Mouse (Mus musculus) heart, adult 9 months (tissue): ENCODE results near the gene Upf2.

Experiments
- DNase-seq, 2 experiments: peaks; one replicate each; pipeline ENCODE4 v3.0.0; 2022; ENCODE audit warnings: low spot score in 2 of 2

Upf2 gene

DNA sequence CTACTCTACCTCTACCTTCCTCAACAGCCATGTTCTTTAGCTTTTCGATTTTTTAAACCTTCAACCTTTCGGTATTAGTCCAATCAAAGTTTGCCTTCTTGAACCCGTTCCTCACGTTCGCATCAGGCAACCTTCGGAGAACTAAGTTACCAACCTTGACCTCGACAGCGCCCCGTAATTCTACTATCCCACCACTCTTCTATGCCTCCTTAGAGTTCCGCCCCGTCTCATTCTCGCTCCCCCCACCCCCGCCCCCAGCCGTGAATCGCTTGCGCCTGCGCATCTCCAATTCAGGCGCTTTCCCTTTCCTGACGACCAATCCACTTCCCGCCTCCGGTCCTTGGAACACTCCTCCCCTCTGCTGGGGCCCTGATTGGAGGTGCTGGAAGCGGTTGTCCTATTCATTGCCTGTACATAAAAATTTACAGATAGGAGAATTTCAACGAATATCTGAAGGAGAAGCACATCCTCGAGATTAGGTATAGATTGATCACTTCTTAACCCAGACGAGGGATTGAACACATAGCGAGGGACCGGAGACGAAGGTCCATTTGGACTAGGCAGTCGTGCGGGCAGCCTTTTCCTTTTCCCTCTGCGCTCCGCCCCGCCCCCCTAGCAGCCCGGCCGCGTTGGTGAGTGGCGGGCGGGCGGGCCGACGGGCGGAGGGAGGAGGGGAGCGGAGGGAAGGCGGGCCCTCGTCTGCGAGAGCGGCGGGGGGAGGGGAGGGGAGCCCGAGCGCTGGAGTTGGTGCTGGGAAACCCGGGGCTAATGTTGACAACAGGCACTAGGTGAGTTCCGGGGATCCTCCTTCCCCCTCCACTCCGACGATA, at the start of gene Upf2:
Gene Upf2, plus strand, starts transcription at position 704 of the 830 bp plus-strand sequence.
- peak; percentile 96 for DNase-seq

DNA sequence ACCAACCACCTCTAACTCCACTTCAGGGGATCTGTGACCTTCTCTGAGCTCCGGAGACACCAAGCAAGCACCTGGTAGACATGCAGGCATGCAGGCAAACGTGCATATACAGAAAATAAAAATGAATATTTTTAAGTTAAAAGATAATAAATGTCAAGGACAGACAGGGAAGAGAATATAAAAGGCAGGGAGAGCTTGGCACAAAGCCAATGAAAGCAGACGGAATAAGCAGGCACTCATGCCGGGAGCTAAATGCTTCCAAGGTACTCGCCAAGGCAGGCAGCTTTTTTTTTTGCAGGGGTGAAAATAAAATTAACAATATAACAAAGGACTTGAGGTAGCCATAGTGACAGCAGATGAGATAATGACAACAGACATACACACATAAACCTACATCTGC, 45.2 kb upstream of the Upf2 start:
- no peak for DNase-seq

DNA sequence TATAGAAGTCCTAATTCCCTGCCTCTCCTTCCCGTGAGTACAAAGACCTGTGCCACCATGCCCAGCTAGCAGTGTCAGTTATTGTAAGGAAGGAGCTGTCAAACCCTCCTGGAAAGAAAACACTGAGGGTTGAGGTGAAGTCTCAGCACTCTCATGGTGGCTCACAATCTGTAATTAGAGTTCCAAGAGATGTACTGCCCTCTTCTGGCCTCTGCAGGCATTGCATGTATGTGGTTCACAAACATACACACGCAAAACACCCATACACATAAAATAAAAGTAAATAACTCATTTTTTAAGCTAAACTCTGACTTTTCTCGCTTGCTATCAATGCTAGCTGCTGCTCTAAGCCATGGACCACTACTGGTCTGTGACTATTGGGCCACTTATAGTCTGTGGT, 44.6 kb upstream of the Upf2 start:
- peak in 1 of 2 experiments; percentile 14 for DNase-seq

DNA sequence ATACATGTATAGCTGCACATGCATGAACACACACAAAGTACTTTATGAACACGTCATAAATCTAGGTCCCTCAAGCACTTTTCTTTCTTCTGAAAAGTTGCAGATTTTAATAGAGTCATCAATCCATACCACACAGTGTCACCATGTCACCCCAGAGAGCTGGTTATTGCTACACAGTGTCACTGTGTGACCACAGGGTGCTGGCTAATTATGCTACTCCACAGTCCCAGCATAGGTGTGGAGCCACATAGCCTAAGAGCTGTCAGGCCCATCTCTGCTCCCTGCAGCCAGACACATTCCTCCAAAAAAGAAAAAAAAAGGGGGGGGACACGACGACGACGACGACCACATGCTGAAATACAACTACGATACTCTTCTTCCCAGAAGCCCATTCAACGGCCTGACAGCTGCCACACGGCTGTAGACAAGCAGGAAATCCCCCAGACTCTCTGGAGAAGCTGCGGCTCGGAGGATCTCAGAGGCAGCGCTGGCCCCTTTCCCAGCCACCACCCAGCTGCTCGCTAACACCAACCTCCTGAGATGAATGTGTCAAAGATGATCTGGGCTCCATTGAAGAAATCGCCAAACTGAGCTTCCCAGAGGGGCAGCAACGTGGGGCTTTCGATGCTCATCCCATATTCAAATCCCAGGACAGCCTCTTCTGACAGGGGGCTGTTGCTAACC, 39.8 kb upstream of the Upf2 start:
- no peak for DNase-seq

DNA sequence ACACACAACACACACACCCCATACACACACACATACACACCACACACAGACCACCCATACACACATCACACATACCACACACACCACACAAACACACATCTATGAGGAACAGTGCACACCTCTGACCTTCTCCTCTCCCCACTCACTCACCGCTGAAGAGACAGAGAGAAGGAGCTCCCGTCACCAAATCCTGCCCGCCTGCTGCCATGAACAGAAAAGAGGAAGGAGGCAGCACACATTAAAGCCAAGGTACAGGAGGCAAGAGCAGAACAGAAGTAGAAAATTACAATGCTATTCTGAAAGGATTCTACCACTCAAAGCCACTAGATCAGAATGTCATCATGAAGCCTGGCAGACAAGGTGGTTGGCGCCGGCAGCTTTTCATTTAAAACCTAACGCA, 28.4 kb upstream of the Upf2 start:
- no peak for DNase-seq

DNA sequence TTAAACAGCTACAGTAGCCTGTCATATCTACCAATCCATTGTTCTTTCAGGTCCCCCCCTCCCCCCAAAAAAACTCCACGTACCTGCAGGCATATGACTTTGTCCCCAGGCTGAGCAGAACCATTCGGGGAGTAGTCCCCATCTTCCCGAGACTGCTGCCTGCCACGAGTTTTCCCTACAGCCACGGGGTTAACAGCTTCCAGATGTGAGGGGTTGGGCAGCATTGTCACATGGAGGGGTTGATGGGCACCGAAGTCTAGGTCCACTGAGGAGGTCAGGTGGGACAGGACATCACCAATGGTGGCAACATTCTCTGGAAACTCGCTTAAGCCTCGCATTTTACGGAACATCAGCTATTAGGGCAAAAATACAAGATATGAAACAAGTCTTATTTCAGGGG, 27.5 kb upstream of the Upf2 start:
- DNase-seq, result no peak

DNA sequence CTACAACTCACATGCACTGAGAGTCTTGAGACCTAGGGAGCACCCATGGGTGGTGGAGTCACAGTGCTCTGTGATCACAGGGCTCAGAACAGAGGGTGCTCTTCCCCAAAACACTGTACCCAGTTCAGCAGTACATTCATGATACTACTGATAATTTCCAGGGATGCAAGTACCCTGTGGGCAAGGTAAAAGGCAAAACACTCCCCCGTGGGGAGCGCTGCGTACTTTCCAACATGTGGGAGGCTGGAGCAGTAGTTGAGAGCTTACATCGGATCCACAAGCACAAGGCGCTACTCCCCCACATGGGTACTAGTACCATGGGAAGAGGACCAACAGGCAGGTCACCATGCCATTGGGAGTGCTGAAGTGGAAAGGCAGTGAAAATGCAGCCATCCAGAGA, 23.8 kb upstream of the Upf2 start:
- no peak for DNase-seq

DNA sequence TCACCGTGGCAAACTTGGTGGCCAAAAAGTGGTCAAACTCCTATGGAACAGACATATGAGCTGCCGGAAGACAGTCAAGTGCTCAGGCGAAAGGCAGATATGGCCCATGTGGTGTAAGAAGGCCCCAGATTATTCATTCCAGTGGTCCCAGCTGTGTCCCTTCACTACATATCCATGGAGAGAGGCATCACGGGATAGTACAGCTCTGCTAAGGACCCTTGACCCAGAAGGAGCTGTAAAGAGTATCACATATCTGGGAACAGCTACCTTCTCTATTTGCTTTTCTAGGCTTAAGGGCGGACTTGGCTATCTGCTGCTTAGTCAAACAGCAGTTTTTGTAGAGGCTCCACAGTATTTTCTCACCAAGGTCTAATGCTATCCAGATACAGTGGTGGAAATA, 21.5 kb upstream of the Upf2 start:
- no peak for DNase-seq

DNA sequence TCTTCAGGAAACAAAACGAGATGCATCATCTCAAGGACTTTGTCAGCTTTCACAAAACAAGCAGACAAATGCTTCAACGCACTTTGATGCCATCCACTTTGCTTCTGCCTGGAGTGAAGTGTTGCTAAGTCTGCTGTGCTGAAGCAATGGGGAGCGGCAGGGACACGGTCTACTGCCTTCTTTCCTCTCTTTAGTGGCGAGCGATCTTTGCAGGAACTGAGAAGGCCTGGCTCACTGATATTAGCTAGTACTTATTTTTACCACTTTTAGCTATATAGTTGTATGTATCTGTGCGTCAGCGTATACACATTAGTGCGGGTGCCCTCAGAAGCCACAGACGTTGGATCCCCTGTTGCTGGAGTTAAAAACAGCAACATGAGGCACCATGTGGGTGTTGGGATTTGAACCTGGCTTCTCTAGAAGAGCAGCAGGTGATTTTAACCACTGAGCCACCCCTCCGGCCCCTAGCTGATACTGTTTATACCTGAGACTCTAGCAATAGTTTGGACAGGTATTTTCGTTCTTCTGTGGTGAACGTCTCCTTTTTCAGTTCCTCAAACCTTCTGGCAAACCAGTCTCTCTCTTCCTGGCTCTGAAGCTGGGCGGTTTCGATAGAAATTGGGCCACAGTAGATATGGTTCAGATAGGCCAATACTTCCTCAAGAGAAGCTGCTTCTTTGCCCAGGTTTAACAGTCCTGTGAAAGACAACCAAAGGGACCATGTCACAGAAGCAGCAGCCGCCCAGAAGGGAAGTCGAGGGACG, 20.8 kb upstream of the Upf2 start:
- DNase-seq, result no peak

DNA sequence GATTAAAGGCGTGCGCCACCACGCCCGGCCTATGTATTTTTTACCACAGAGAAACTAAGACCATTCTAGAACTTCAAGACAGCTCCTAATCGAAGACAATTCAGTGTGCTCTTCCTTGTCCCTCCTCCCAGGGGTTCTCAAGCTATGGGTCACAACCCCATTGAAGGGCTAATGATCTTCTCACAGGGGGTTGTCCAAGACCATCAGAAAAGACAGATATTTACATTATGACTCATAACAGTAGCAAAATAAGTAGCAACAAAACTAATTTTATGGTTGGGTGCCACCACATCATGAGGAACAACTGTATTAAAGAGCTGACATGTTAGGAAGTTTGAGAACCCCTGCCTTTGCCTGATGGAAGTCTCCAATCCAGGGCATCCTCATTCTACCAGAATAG, 19.3 kb upstream of the Upf2 start:
- no peak for DNase-seq

DNA sequence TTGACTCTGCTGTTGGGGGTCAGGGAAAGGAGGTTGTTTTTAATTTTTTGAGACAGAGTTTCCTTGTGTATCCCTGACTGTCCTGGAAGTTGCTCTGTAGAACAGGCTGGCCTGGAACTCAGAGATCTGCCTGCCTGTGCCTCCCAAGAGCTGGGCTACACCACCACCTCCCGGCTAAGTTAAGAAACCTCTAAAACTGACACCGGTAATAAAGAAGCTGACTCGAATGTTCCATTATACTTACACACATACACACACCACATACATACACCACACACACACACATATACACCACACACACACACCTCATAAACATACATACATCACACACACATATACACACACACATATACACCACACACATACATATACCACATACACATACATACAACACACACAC, 16.3 kb upstream of the Upf2 start:
- DNase-seq, result no peak

DNA sequence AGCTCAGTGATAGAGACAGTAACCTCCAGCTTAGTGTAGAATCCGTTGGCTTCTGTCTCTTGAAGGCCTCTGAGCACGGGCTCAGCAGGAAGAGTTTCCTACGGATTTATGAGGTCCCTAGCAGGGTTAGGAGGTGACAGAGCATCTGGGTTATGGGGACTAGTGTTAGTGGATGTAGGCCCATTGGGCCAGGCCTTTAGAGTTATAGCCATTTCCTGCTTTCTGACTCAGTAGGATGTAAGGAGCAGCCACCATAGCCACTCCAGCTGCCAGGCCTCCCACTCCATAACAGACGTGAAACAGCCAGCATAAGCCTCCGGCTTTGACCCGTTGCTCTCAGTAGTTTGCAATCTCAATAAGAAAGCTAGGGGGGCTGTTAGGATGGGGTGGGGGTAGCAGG, 15.2 kb upstream of the Upf2 start:
- DNase-seq, result no peak

DNA sequence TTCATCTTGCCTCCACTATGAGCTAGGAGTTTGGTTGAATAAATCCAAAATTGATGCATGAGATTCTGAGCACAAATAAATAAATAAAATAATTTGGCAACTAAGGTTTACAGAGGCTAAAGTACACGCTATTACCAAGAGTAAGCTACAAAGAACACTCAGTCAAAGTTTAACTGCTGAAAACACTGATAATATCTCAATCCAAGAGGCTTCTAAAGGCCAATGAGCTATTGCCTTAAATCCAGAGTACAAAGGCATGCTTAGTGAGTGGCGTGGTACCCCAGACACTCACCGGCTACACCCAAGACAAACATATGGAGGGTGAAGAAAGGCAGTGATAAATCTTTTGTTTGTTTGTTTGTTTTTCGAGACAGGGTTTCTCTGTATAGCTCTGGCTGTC, 14.7 kb upstream of the Upf2 start:
- DNase-seq, result no peak

DNA sequence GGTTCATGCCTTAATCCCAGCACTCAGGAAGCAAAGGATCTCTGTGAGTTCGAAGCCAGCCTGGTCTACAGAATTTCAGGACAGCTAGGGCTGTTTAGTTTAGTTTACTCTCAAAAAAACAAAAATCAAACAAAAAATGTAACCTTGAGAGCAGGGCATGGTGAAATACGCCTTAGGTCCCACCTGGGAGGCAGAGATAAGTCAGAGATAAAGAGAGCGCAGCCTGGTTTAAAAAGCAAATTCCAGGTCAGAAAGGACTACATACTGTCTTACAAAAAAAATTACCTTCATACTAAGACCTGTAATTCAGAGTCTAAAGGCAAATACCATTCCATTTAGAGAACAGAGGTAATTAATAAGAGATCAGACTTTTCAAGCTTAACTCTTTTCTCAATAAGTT, 11.9 kb upstream of the Upf2 start:
- no peak for DNase-seq

DNA sequence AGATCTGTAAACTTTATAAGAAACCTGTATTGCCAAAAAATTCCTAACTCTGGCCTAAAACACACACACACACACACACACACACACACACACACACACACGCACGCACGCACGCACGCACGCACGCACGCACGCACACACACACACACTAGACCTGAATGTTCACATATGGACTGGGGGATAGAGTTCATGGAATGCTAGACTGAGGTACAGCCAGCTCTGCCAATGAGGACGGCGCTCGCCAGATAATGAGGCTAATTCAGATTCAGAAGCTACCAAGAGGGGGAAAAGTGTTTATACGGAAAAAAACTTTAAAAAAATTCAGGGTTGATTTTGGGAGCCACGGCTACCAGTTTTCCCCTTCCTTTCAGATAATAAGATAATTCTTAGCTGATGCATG, 11.4 kb upstream of the Upf2 start:
- no peak for DNase-seq

DNA sequence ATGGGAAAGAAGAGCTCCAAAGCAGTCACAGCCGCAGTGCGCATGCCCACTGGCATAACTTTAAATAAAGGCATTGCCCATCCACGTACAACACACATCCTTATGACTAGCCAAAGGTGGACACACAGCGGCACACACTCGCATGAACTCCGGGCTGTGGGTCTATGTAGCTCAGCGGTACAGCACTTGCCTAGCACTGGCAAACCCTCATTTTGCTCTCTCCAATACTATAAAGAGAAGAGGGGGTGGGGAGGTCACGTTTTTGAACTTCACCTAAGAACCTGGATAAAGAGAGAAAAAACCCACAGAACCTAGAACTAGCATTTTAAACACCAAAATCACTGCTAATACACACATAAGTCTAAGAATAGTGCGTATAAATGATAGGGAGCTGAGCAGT, 10.3 kb upstream of the Upf2 start:
- DNase-seq, result no peak

DNA sequence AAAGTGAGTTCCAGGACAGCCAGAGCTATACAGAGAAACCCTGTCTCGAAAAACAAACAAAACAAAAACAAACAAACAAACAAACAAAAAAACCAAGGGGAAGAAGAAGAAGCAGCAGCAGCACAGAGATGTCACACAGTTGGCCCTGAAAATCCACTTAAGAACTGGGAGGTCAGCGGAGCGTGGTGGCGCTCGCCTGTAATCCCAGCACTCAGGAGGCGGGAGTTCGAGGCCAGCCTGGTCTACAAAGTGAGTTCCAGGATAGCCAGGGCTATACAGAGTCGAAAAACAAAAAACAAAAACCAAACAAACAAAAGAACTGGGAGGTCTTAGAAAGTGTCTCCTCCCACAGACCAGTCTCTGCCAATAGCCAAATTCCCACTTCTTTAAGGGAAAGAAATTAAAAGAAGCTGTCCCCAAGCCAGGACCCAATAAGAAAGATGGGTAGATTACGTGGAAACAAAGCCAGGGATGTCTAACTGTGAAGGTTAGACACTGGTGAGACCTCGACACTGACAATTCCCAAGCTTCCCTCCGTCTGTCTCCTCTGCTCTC, 9.3 kb upstream of the Upf2 start:
- no peak for DNase-seq

DNA sequence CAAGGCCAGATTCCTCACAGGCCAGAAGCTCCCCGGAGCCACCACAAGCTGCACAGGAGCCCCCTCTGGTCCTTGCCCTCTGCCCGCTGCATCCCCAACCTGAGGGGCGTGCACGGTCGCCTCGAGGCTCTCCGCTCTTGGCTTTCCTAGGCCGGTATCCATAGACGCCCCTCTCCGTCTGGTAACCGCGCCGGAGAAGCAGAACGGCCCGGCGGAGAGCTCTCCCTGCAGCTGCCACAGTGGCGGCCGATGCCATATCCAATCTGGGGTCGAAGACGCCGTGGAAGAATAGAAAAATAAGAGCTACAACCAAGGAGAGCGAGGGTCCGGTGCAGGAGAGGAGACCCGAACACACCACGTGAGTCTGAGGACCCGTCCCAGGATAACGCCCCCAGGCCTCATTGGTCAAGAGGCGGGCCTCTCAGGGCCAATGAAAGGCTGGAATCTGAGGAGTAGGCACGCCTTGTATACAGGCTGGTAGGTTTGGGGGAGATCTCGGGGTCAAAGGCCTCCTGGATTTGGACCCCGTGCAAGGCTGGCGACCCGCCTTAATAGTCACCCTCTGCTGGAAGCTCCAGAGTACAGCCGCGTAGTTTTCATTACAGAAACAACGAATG, 8.7 kb upstream of the Upf2 start, which contains the start of gene Dhtkd1:
Gene Dhtkd1, minus strand, starts transcription at position 377 of the 617 bp plus-strand sequence.
- DNase-seq, result peak; percentile 70 to 81

DNA sequence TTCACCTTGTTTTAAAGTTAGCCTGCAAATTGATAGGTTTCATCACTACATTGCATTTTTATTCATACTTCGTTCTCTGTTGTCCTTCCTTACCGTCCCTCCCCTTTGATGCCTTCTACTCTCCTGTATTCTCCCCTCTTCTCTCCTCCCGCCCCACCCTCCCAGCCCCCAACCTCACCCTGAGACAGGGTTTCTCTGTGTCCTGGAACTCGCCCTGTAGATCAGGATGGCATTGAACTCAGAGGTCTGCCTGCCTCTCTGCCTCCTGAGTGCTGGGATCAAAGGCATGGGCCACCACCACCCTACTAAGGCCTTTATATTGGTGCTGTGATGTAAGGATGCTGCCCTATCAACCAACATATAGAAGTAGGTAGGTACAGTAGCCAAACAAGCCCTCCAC, 8.2 kb upstream of the Upf2 start:
- no peak for DNase-seq

DNA sequence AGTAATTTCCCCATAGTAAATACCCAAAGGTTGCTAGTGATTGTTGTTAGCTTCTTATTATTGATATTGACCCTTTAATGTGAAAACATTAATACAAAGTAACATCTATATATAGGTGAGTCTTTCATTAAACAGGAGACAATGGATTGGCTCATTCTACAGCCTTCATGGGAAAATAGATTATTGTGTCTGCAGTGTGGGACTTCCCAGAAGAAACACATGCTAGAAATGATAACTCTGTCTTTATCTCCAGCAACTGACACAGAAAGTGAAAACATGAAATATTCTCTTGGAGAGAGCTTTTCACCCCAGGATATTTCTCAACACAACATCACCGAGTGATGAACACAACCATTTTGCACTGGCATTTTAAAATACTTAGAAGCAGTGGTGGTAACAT, 5.6 kb upstream of the Upf2 start:
- no peak for DNase-seq

DNA sequence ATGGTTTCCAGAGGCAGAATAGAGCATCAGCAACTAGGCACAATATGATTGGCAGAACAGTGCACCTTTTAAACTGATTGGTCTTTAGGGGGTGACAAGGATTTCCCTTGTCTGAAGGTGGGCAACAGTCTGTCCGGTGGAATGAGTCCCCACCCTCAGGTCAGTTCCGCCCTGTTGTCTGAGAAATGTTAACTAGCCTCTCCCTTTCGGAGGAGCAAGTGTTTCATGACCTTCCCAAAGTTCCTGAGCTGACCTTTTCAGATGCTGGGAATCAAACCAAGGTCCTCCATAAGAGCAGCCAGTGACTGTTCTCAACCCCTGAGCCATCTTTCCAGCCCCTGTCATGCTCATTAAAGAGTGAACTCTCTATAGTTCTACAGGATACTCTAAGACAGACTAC, 4.4 kb upstream of the Upf2 start:
- DNase-seq, result no peak

DNA sequence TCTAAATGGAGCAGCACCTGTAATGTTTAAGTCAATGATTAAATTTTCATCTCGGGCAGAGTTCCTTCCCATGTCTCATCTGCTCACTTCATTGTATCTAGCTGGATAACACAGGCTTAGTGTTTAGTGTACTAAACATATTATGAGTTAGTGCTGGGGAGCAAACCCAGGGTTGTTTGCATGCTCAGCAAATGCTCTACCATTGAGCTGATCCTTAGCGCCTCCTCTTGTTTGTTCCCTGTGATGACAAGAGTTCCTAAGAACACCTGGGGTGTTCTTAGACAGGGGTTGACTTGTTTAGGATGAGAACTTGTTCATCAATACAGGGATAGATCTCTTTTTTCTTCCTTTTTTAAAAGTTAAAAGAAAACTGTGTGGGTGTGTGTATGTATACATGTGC, 2.3 kb upstream of the Upf2 start:
- DNase-seq, result no peak
